Mouse (Mus musculus): Measurements from ENCODE around the gene Pank3.

DNA sequence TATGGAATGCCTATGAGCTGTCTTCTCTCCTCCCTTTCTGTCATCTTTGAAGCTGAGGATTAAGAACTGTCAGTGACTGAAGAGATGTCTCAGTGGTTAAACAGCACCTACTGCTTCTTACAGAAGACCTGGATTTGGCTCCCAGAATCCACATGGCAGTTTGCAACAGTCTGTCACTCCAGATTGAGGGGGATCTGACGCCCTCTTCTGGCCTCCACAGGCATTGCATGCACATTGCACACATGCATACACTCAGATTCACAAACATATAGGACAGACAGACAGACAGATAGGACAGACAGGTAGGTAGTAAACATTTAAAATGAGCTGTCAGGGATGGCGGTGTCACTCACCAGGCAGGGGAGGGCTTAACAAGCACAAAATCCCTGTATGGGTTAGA, 32.5 kb upstream of the Pank3 start:
- TF ChIP-seq ZNF384 (IDR thresholded peaks at IDR 0.05; ENCODE audit: low read depth, low read length), result no peak
- TF ChIP-seq ZC3H11A (IDR thresholded peaks at IDR 0.05; ENCODE audit: borderline replicate concordance, low read depth, low read length), result no peak
- no peak for TF ChIP-seq MAFK (IDR thresholded peaks at IDR 0.05; ENCODE audit: insufficient read depth, low read depth, low read length)

Measured in ES-E14 (cell line).